Mouse (Mus musculus): ENCODE results near the gene Fbxo34.

Gene Fbxo34

DNA sequence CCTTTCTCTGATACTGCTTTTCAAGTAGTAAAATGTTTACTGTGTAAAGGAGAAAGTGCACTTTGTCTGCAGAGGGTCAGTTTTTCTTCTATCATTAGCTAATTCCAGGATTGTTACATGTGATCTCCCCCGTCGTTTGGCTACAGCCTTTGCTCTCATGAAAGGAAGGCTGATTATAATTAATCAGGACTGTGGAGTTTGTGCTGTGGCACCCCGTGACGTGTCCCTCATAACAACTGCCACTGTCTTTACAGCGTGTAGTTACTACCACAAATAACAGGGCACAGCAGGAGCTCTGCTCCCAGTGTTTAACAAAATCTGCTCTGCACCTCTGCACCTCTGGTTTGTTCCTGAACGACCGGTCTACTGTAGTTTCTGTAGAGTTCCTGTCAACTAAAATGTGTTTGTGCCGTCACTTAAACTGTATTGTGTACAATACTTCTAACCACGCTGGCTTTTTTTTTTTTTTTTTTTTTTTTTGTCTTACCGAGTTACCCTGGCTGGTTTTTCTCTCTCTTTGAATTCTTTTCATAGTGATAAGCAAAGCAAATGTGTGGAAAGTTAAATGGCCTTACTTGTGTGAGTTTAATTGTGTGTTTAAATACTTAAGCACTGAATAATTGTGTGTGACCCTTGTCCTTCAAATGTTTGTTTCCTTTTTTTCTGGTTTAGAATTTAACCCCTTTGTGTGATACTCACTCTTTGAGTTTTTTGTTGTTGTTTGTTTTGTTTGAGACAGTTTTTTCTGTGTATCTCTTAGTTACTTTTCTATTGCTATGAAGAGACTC lies 39.3 kb downstream of the Fbxo34 start:
- no peak for DNase-seq (ENCODE audit: low read depth, low spot score)
- H3K36me3 ChIP-seq (ENCODE audit: control insufficient read depth, insufficient read depth, low read length, poor library complexity, severe bottlenecking) = no peaks in the 10 kb centered on the region
- H3K27me3 ChIP-seq (ENCODE audit: control insufficient read depth, insufficient read depth, low read length, poor library complexity, severe bottlenecking) = no peaks in the 10 kb centered on the region

DNA sequence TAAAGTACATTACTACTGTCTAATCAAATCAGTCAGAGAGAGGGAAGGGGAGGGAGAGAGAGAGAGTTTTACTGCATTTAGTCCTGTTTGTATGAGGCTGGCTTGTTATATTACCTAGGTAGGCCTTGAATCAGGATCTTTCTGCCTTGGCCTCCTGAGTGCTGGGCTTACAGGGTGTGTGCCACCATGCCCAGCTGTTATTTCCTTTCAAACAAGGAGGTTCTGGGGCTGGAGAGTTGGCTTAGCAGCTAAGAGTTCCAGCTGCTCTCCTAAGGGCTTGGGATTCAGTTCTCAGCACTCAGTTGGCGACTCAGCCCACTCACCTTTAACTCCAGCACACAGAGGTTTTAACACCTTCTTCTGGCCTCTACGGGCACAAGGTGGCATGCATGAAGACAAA lies 40.5 kb downstream of the Fbxo34 start:
- no peak for DNase-seq (ENCODE audit: low read depth, low spot score)
- H3K36me3 ChIP-seq (ENCODE audit: control insufficient read depth, insufficient read depth, low read length, poor library complexity, severe bottlenecking) = no peaks in the 10 kb centered on the region
- H3K27me3 ChIP-seq (ENCODE audit: control insufficient read depth, insufficient read depth, low read length, poor library complexity, severe bottlenecking) = no peaks in the 10 kb centered on the region

DNA sequence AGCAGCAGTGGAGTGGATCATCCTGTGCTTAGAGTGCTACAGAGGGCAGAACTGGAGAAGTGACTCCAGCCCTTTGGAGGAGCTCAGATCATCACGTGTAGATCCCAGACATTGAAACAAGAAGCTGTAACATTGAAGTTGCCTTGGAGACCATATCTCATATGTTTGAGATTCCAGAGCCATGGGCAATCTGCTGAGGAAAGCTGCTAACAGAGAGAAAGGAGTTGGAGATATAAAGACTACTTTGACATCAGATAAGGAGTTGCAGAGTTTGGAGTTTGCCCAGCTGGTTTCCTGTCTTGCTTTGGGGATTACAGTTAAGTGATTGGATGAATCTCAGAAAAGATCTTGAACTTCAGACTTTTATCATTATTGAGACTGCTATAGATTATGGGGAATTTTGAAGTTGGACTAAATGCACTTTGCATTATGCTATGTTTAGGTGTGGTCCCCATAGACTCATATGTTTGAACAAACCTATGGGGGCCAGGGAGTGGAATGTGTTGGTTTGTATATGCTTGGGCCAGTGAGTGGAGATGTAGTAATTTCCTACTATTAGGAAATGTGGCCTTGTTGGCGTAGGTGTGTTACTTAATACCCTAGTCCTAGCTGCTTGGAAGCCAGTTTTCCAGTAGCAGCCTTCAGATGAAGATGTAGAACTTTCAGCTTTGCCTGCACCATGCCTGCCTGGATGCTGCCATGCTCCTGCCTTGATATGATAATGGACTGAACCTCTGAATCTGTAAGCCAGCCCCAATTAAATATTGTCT lies 43.6 kb downstream of the Fbxo34 start:
- no peak for DNase-seq (ENCODE audit: low read depth, low spot score)

DNA sequence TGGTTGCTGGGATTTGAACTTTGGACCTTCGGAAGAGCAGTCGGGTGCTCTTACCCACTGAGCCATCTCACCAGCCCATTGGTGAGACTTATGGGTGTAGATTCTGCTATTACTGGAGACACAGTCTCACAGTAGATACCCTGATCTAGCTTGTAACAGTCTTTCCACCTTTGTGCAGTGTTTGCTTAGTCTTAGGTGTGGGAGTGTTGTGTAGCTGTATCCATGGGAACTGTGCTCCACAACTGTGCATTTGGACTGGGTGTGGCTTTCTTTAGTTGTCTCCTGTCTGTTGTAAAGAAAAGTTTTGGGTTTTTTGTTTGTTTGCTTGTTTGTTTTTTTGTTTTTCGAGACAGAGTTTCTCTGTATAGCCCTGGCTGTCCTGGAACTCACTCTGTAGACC lies 45.7 kb downstream of the Fbxo34 start:
- Histone ChIP-seq H3K36me3 (ENCODE audit: control insufficient read depth, insufficient read depth, low read length, poor library complexity, severe bottlenecking) (no peaks in the 10 kb centered on the region), H3K27me3 (ENCODE audit: control insufficient read depth, insufficient read depth, low read length, poor library complexity, severe bottlenecking) (no peaks in the 10 kb centered on the region)
- DNase-seq (ENCODE audit: low read depth, low spot score) = no peak

More for the DNA sequence above, 43.6 kb downstream of the Fbxo34 start:
- H3K36me3 ChIP-seq (ENCODE audit: control insufficient read depth, insufficient read depth, low read length, poor library complexity, severe bottlenecking) = no peaks in the 10 kb centered on the region
- H3K27me3 ChIP-seq (ENCODE audit: control insufficient read depth, insufficient read depth, low read length, poor library complexity, severe bottlenecking) = no peaks in the 10 kb centered on the region

DNA sequence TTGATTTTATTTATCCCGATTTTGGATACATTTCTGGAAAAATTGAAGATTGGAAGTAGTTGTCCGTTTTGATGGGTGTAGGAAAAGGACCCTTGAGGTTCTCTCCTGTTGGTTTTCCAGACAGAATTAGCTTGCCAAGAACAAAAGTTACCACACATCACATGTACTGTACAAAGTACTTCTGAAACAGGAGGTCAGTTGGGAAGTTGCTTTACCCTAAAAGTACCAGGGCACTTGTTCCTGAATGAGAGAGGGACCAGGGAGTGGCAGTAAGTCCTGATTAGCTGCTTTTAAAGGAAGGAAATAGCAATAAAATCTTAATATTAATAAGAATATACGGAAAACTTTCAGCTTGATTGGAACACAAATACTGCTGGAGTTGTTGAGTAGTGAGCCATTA lies 46.9 kb downstream of the Fbxo34 start:
- DNase-seq (ENCODE audit: low read depth, low spot score) = no peak
- Histone ChIP-seq H3K36me3 (ENCODE audit: control insufficient read depth, insufficient read depth, low read length, poor library complexity, severe bottlenecking) (no peaks in the 10 kb centered on the region), H3K27me3 (ENCODE audit: control insufficient read depth, insufficient read depth, low read length, poor library complexity, severe bottlenecking) (no peaks in the 10 kb centered on the region)

DNA sequence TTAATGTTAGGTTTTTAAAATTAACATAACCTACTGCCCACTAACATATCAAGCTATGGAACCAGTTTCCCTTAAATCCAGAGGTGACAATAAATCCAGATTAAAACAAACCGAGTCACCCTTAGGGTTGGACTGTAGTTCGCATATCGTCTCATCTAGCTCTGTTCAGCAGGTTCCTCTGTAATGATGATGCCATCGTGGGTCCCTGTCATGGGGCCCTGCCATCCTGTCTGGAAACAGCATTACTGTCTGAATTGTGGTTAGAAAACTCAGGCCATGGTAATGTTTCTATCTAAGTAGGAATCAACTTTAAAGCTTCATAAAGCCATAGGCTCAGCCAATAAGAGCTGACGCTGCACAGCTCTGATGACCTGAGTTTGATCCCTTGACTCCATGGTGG lies 48.4 kb downstream of the Fbxo34 start:
- H3K36me3 ChIP-seq (ENCODE audit: control insufficient read depth, insufficient read depth, low read length, poor library complexity, severe bottlenecking) = no peaks in the 10 kb centered on the region
- H3K27me3 ChIP-seq (ENCODE audit: control insufficient read depth, insufficient read depth, low read length, poor library complexity, severe bottlenecking) = no peaks in the 10 kb centered on the region
- DNase-seq (ENCODE audit: low read depth, low spot score) = no peak

DNA sequence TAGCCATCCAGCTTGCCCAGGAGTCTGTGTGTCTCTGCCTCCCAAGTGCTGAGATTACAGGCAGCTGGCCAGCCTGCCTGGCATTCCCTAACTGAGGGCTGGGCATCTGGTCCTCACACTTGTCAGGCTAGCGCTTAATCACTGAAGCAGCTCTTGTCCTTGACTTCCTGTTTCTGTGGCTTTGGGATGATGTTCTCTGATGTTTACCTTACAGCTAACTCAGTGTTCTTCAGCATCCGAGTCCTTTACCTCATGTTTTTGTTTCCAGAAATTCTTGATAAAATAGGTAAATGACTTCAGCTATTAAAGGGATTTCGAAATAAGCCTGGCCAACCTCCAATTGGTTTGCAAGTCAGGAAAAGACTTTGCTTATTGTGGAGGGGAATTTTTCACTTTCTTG lies 53.8 kb downstream of the Fbxo34 start:
- Histone ChIP-seq H3K27me3 (ENCODE audit: control insufficient read depth, insufficient read depth, low read length, poor library complexity, severe bottlenecking) (no peaks in the 10 kb centered on the region), H3K36me3 (ENCODE audit: control insufficient read depth, insufficient read depth, low read length, poor library complexity, severe bottlenecking) (0 out of 2 replicates have a peak, but pooled peaks cover 5% of the 10 kb centered on the region)
- DNase-seq (ENCODE audit: low read depth, low spot score) = no peak

DNA sequence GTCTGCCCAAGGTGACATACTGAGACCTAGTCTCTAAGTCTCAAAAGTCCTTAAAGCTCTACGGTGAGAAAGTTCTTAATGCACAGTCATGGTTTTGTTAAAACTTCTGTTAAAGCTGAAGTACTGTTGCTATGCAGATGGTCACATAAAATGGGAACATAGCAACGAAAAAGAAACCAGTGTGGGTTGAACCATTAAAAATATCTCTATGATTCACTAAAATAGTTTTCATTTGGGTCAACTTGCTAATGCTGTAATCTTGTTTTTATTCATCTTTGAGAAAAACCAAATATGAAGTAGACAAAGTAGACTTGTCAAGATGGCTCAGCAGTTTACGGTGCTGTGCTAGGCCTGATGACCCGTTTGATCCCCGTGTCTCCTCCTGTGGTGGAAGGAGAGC lies 56.5 kb downstream of the Fbxo34 start:
- DNase-seq (ENCODE audit: low read depth, low spot score) = no peak
- Histone ChIP-seq H3K27me3 (ENCODE audit: control insufficient read depth, insufficient read depth, low read length, poor library complexity, severe bottlenecking) (no peaks in the 10 kb centered on the region), H3K36me3 (ENCODE audit: control insufficient read depth, insufficient read depth, low read length, poor library complexity, severe bottlenecking) (0 out of 2 replicates have a peak, but pooled peaks cover 5% of the 10 kb centered on the region)

DNA sequence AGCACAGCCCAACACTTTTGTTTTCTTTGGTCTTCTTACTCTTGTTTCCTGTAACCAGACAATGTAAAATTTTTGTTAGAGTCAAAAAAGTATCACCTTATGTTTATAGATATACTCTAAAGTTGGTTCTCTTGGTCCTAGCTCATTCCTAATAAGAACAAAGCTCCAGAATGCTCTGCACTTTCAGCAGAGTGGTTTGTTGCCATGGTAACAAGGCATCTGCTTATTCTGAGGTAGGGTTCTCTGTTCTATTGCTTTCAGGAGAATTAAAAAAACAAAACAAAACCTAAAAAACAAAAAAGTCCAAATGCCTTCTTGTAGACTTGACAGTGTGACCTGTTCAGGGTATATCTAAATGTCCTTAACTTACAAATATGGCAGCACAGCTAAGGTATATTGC lies 57.8 kb downstream of the Fbxo34 start:
- no peak for DNase-seq (ENCODE audit: low read depth, low spot score)
- no peaks in the 10 kb centered on the region for H3K27me3 ChIP-seq (ENCODE audit: control insufficient read depth, insufficient read depth, low read length, poor library complexity, severe bottlenecking)
- H3K36me3 ChIP-seq (ENCODE audit: control insufficient read depth, insufficient read depth, low read length, poor library complexity, severe bottlenecking) = 0 out of 2 replicates have a peak, but pooled peaks cover 5% of the 10 kb centered on the region

DNA sequence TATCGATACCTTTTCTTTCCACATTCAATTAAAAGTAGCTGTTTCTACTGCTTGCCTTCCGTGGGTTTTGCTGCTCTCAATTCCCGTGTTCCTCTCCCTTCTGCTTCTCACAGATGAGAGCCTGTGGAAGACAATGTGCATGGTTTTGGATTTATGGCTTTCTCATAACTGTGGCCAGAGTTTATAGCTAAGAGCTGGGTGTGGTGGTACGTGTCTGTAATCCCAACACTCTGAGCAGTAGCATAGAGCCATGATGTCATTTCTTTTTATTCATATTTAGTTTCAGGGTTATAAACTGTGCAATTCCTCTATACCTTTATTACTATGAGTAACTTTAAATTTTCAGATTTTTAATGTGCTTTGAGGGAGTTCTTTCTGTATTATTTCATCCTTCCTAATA lies 60.0 kb downstream of the Fbxo34 start:
- Histone ChIP-seq H3K36me3 (ENCODE audit: control insufficient read depth, insufficient read depth, low read length, poor library complexity, severe bottlenecking) (0 out of 2 replicates have a peak, but pooled peaks cover 4% of the 10 kb centered on the region), H3K27me3 (ENCODE audit: control insufficient read depth, insufficient read depth, low read length, poor library complexity, severe bottlenecking) (no peaks in the 10 kb centered on the region)
- no peak for DNase-seq (ENCODE audit: low read depth, low spot score)

DNA sequence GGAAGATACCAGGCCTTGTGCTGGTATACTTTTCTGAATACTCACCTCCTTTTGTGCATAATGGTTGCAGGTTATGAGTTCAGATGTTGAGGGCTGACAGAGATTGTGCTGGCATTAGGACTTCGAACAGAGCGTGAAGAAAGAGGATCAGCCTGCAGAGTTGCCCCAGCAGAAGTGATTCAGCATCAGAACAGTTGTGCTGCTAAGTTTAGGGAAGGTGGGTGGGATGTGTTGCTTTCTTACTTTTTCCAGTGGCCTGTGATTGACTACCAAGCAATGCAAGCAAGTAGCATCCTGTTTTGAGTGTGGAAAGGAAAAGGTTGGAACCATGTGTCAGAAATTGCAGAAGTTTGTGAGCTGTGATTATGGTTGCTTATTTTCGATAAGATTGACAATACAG lies 63.4 kb downstream of the Fbxo34 start:
- DNase-seq (ENCODE audit: low read depth, low spot score) = no peak
- H3K36me3 ChIP-seq (ENCODE audit: control insufficient read depth, insufficient read depth, low read length, poor library complexity, severe bottlenecking) = no peaks in the 10 kb centered on the region
- no peaks in the 10 kb centered on the region for H3K27me3 ChIP-seq (ENCODE audit: control insufficient read depth, insufficient read depth, low read length, poor library complexity, severe bottlenecking)

DNA sequence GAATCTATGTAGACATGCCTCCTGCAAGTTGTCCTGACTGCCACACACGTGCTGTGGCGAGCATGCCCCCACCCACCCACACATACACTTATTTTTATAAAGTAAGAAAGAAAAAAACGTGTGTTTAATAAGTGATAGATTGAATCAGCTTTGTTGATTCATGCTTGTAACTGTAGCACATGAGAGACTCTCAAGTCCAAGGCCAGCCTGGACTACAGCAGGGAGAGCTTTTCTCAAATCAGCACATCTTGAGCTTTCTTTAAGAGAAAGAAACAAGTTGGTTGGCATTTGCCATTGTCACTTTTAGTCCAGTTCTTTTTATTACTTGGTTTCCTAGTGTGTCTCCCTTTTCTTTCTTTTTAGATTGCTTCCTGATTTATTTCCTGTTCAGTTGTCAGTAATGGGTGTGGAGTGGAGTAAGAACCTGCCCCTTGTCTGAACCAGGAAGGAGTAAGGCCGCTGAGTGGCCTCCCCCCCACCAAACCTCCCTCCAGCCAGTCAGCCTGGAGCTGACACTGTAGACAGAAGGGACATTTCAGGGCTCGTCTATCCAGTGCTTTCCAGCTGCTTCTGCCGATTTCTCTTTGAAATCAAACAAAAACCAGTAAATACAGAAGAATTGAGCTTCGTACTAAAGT lies 64.7 kb downstream of the Fbxo34 start:
- DNase-seq (ENCODE audit: low read depth, low spot score) = peak; percentile 30

DNA sequence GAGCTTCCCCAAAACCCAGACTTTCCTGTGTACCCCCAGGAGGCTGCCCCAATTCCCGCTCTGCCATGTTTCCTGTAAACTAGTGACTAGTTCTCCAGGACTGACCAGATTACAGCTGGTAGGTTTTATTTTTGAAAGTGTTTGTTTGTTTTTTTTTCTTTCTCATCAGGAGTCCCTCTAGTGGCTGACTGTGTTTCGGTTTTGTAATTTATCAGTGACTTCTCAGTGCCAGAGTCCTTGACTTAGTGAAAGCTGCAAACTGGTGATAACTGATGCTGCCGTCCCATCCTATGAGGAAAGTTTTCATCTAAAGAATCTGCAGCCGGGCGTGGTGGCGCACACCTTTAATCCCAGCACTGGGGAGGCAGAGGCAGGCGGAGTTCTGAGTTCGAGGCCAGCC lies 65.4 kb downstream of the Fbxo34 start:
- Histone ChIP-seq H3K36me3 (ENCODE audit: control insufficient read depth, insufficient read depth, low read length, poor library complexity, severe bottlenecking) (no peaks in the 10 kb centered on the region), H3K27me3 (ENCODE audit: control insufficient read depth, insufficient read depth, low read length, poor library complexity, severe bottlenecking) (no peaks in the 10 kb centered on the region)
- peak; percentile 24 for DNase-seq (ENCODE audit: low read depth, low spot score)

More for the DNA sequence above, 64.7 kb downstream of the Fbxo34 start:
- Histone ChIP-seq H3K36me3 (ENCODE audit: control insufficient read depth, insufficient read depth, low read length, poor library complexity, severe bottlenecking) (no peaks in the 10 kb centered on the region), H3K27me3 (ENCODE audit: control insufficient read depth, insufficient read depth, low read length, poor library complexity, severe bottlenecking) (no peaks in the 10 kb centered on the region)

DNA sequence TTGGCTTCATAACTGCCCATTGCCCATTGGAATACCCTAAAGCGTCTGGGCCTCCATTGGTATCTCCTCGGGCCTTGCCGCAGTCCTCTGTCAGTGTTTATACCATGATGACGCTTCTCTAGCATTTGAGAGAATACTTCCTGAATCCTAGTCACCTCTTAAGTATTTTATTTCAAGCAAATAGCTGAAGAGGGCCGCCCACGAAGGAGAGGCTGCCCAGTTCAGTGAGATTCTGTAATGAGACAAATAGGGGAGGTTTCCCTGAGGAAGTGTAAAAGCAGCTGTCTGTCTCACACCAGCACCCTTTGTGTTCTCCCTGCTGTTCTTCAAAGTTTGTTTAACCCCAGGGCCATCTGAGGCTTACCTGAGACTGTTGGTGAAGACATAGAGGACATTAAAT lies 66.5 kb downstream of the Fbxo34 start:
- Histone ChIP-seq H3K36me3 (ENCODE audit: control insufficient read depth, insufficient read depth, low read length, poor library complexity, severe bottlenecking) (no peaks in the 10 kb centered on the region), H3K27me3 (ENCODE audit: control insufficient read depth, insufficient read depth, low read length, poor library complexity, severe bottlenecking) (no peaks in the 10 kb centered on the region)
- DNase-seq (ENCODE audit: low read depth, low spot score) = no peak

DNA sequence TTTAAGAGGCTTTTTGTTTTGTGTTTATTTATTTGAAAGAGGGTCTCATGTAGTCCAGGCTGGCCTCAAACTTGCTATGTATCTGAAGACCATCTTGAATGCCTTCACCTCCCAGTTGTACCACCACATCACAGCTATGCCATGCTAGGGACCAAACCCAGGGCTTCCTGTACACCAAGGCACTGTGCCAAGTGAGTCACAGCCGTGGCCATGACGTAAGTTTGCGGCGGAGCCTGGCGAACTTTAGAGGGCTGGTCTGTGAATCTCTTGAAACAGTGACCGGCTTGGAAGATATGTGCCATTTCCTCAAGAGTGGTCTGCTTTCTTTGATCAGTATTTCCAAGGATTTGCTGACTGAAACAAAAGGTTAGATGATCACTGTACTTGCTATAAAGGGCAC lies 68.4 kb downstream of the Fbxo34 start:
- Histone ChIP-seq H3K36me3 (ENCODE audit: control insufficient read depth, insufficient read depth, low read length, poor library complexity, severe bottlenecking) (no peaks in the 10 kb centered on the region), H3K27me3 (ENCODE audit: control insufficient read depth, insufficient read depth, low read length, poor library complexity, severe bottlenecking) (no peaks in the 10 kb centered on the region)
- DNase-seq (ENCODE audit: low read depth, low spot score) = no peak
